Comparison of ENCODE assay signal across 8 mouse cellular contexts in the genomic region with DNA sequence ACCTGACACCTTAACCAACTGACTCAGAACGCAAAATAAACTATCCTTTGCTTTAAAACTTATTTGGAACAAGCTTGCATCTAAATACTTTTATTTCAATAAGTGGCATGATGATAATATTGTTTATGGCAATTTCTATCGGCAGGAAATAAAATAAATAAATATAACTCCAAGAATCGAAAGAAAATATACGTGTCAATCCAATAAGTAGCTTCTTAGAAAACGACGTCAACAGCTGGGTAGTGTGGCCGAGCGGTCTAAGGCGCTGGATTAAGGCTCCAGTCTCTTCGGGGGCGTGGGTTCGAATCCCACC. TPM values are rescaled to one million over a fixed set of nuclear protein-coding genes. Genes with fewer than 3 reads are reported as not detected.
DNase-seq lines count a peak whose midpoint lies in the region; ATAC-seq and TF ChIP-seq lines count a peak whose summit lies in the region.

No protein-coding gene starts in this region.

- no peaks in the 10 kb centered on the region for H3K9me3 ChIP-seq in heart, embryonic 12.5 days (replicated peaks)
- no peaks in the 10 kb centered on the region for H3K9me3 ChIP-seq in E14TG2a.4 (ENCODE audit: low read length)
- no peaks in the 10 kb centered on the region for H3K9me3 ChIP-seq in forebrain, embryonic 16.5 days (ENCODE audit: control insufficient read depth, low read length)
- H3K9me3 ChIP-seq in liver, embryonic 16.5 days (replicated peaks; ENCODE audit: control insufficient read depth, low read length), result no peaks in the 10 kb centered on the region

- peak overlapping the region; percentile 79 for H3K4me2 ChIP-seq in heart, embryonic 12.5 days
- H3K4me2 ChIP-seq in forebrain, embryonic 16.5 days (ENCODE audit: low read length), result peak overlapping the region; percentile 18; the same call in 1 of the 2 replicates
- H3K4me2 ChIP-seq in liver, embryonic 16.5 days (ENCODE audit: low read depth, low read length), result peak overlapping the region; percentile 70

- no peak for DNase-seq in heart, postnatal 4 days
- no peak for DNase-seq in gastrocnemius, postnatal 4 days (ENCODE audit: low spot score in 2 of 2)
- no peak for DNase-seq in T-cell, adult 2 months (ENCODE audit: low spot score)
- no peak for DNase-seq in spleen, postnatal 14 days (ENCODE audit: low spot score in 2 of 2)

- peaks cover 3% of the 10 kb centered on the region; the same call in 1 of the 2 replicates for H3K4me1 ChIP-seq in heart, embryonic 12.5 days (replicated peaks)
- peaks cover 61% of the 10 kb centered on the region for H3K4me1 ChIP-seq in E14TG2a.4 (replicated peaks; ENCODE audit: low read depth, low read length)
- peaks cover 9% of the 10 kb centered on the region for H3K4me1 ChIP-seq in forebrain, embryonic 16.5 days (replicated peaks; ENCODE audit: control insufficient read depth, insufficient read depth, low read length)
- peaks cover 18% of the 10 kb centered on the region for H3K4me1 ChIP-seq in liver, embryonic 16.5 days (ENCODE audit: control insufficient read depth, low read depth, low read length)

- H3K27me3 ChIP-seq in heart, embryonic 12.5 days (replicated peaks), result no peaks in the 10 kb centered on the region
- no peaks in the 10 kb centered on the region for H3K27me3 ChIP-seq in E14TG2a.4 (ENCODE audit: insufficient read depth, low read length)
- no peaks in the 10 kb centered on the region for H3K27me3 ChIP-seq in forebrain, embryonic 16.5 days (replicated peaks; ENCODE audit: control insufficient read depth, insufficient read depth, low read length)
- no peaks in the 10 kb centered on the region for H3K27me3 ChIP-seq in liver, embryonic 16.5 days (ENCODE audit: control insufficient read depth, insufficient read depth, low read depth, low read length)

- no peaks in the 10 kb centered on the region for H3K36me3 ChIP-seq in heart, embryonic 12.5 days
- peaks cover 28% of the 10 kb centered on the region for H3K36me3 ChIP-seq in E14TG2a.4 (ENCODE audit: insufficient read depth, low read length)
- no peaks in the 10 kb centered on the region for H3K36me3 ChIP-seq in forebrain, embryonic 16.5 days (ENCODE audit: control insufficient read depth, insufficient read depth)
- H3K36me3 ChIP-seq in liver, embryonic 16.5 days (ENCODE audit: control insufficient read depth, insufficient read depth), result no peaks in the 10 kb centered on the region

- no peak overlapping the region for H3K9ac ChIP-seq in heart, embryonic 12.5 days
- no peak overlapping the region for H3K9ac ChIP-seq in forebrain, embryonic 16.5 days (replicated peaks; ENCODE audit: low read depth, low read length)
- peak overlapping the region; percentile 58 for H3K9ac ChIP-seq in liver, embryonic 16.5 days (ENCODE audit: low read depth, low read length)

- H3K27ac ChIP-seq in heart, embryonic 12.5 days (ENCODE audit: poor library complexity, severe bottlenecking), result no peak overlapping the region
- H3K27ac ChIP-seq in forebrain, embryonic 16.5 days (ENCODE audit: low read length), result no peak overlapping the region
- H3K27ac ChIP-seq in liver, embryonic 16.5 days (ENCODE audit: low read length), result no peak overlapping the region; the same call in 1 of the 2 replicates

- WGBS in heart, embryonic 12.5 days, result 10% methylated on average over 12 of the region's 12 CpGs
- WGBS in forebrain, embryonic 16.5 days, result 9% methylated on average over 12 of the region's 12 CpGs
- WGBS in liver, embryonic 16.5 days (ENCODE audit: insufficient replicate concordance), result 2% methylated on average over 12 of the region's 12 CpGs

- H3K4me3 ChIP-seq in heart, embryonic 12.5 days, result peak overlapping the region; percentile 95
- peak overlapping the region; percentile 26; the same call in 1 of the 2 replicates for H3K4me3 ChIP-seq in E14TG2a.4 (replicated peaks; ENCODE audit: low read length)
- H3K4me3 ChIP-seq in forebrain, embryonic 16.5 days (replicated peaks; ENCODE audit: low read length), result peak overlapping the region; percentile 91
- H3K4me3 ChIP-seq in liver, embryonic 16.5 days (ENCODE audit: low read depth, low read length), result peak overlapping the region; percentile 95

- TF ChIP-seq CTCF in E14TG2a.4 (conservative IDR thresholded peaks at IDR 0.05; ENCODE audit: low read length), result no peak

- no peak for ATAC-seq in heart, embryonic 12.5 days (ENCODE audit: insufficient number of reproducible peaks, low FRiP score)
- ATAC-seq in forebrain, embryonic 16.5 days, result no peak; the same call in 1 of the 2 replicates
- ATAC-seq in liver, embryonic 16.5 days (ENCODE audit: low read depth), result no peak

RNA-seq across cellular contexts. Expression of gene Polr3e, which starts 0.3 kb away (rescaled TPM):
- 24.4 and 25.9 TPM in 2 replicates for polyA plus RNA-seq in heart, embryonic 12.5 days (2016; fragmentation: Nextera tagmentation; extraction: Ambion mirVana)
- 10 to 100 TPM; 18.0 to 18.7 TPM for total RNA-seq in heart, postnatal 4 days (2021)
- 32.6 and 34.5 TPM in 2 replicates for polyA plus RNA-seq in forebrain, embryonic 16.5 days (2015; fragmentation: Nextera tagmentation; extraction: Ambion mirVana)
- polyA plus RNA-seq in liver, embryonic 16.5 days (2015; fragmentation: Nextera tagmentation; extraction: Ambion mirVana), result 10.1 and 10.4 TPM in 2 replicates
- 10 to 100 TPM; 18.2 to 23.1 TPM for total RNA-seq in gastrocnemius, postnatal 4 days (2021)

Comparison
In these comparisons a context has a peak if more than half of its experiments do, and no peak if none do; other contexts are left out.
1. H3K4me2 ChIP-seq: peak in every context shown above with its lines; median percentile 79 in heart, embryonic 12.5 days; 70 in liver, embryonic 16.5 days; 18 in forebrain, embryonic 16.5 days.
2. H3K4me3 ChIP-seq: peak in every context shown above with its lines; median percentile 95 in heart, embryonic 12.5 days; 95 in liver, embryonic 16.5 days; 91 in forebrain, embryonic 16.5 days; 26 in E14TG2a.4.